Mouse (Mus musculus): ENCODE results near the gene Srbd1. TPM values are rescaled to one million over a fixed set of nuclear protein-coding genes. Genes with fewer than 3 reads are reported as not detected.

Gene Srbd1
- polyA plus RNA-seq, 1 experiment from 2014 or later, result 4.0 TPM

- ATAC-seq, result peak; percentile 60
Observed at GRCm38 (mm10) chr17:86063461-86063860, 81.5 kb downstream of the Srbd1 start.

GRCm38 (mm10) chr17:86060911-86061310 lies 84.1 kb downstream of the Srbd1 start:
- H3K4me2 ChIP-seq (replicated peaks; ENCODE audit: low read depth, low read length), result no peak overlapping the region
- H3K27me3 ChIP-seq (replicated peaks; ENCODE audit: insufficient read depth, low read length), result no peaks in the 10 kb centered on the region
- no peaks in the 10 kb centered on the region for H3K4me1 ChIP-seq (ENCODE audit: insufficient read depth, low read depth, low read length)
- no peaks in the 10 kb centered on the region for H3K36me3 ChIP-seq (ENCODE audit: insufficient read depth, low read length)
- TF ChIP-seq CTCF (IDR thresholded peaks at IDR 0.05), result no peak
- no peak for TF ChIP-seq EP300 (IDR thresholded peaks at IDR 0.05)
- no peaks in the 10 kb centered on the region for H3K9me3 ChIP-seq (ENCODE audit: low read length)
- ATAC-seq, result no peak
- H3K27ac ChIP-seq (ENCODE audit: low read length), result no peak overlapping the region
- no peak overlapping the region for H3K9ac ChIP-seq (replicated peaks; ENCODE audit: low read depth)
- WGBS, result 83% methylated on average over 5 of the region's 5 CpGs
- no peak overlapping the region for H3K4me3 ChIP-seq (ENCODE audit: low read depth, low read length)
- DNase-seq (ENCODE audit: low spot score), result no peak

More at GRCm38 (mm10) chr17:86063461-86063860, 81.5 kb downstream of the Srbd1 start:
- Histone ChIP-seq H3K4me3 (ENCODE audit: low read depth, low read length) (no peak overlapping the region), H3K27me3 (replicated peaks; ENCODE audit: insufficient read depth, low read length) (no peaks in the 10 kb centered on the region), H3K4me2 (replicated peaks; ENCODE audit: low read depth, low read length) (no peak overlapping the region), H3K9me3 (ENCODE audit: low read length) (no peaks in the 10 kb centered on the region), H3K4me1 (ENCODE audit: insufficient read depth, low read depth, low read length) (no peaks in the 10 kb centered on the region), H3K9ac (replicated peaks; ENCODE audit: low read depth) (no peak overlapping the region), H3K36me3 (ENCODE audit: insufficient read depth, low read length) (no peaks in the 10 kb centered on the region), H3K27ac (ENCODE audit: low read length) (no peak overlapping the region)
- peak; percentile 68 for DNase-seq (ENCODE audit: low spot score)
- TF ChIP-seq EP300 (IDR thresholded peaks at IDR 0.05) (no peak), CTCF (IDR thresholded peaks at IDR 0.05) (peak; percentile 96)
- 15% methylated on average over 5 of the region's 5 CpGs for WGBS

- TF ChIP-seq EP300 (IDR thresholded peaks at IDR 0.05) (no peak), CTCF (IDR thresholded peaks at IDR 0.05) (no peak)
- Histone ChIP-seq H3K4me2 (replicated peaks; ENCODE audit: low read depth, low read length) (no peak overlapping the region), H3K27ac (ENCODE audit: low read length) (no peak overlapping the region), H3K9ac (replicated peaks; ENCODE audit: low read depth) (no peak overlapping the region), H3K36me3 (ENCODE audit: insufficient read depth, low read length) (no peaks in the 10 kb centered on the region), H3K27me3 (replicated peaks; ENCODE audit: insufficient read depth, low read length) (no peaks in the 10 kb centered on the region), H3K4me3 (ENCODE audit: low read depth, low read length) (no peak overlapping the region), H3K4me1 (ENCODE audit: insufficient read depth, low read depth, low read length) (peaks cover 2% of the 10 kb centered on the region; the same call in 1 of the 2 replicates), H3K9me3 (ENCODE audit: low read length) (no peaks in the 10 kb centered on the region)
- no peak for DNase-seq (ENCODE audit: low spot score)
- ATAC-seq, result no peak
- WGBS, result 77% methylated on average over 13 of the region's 13 CpGs
Observed at GRCm38 (mm10) chr17:86040221-86040984, 104.6 kb downstream of the Srbd1 start.

DNA sequence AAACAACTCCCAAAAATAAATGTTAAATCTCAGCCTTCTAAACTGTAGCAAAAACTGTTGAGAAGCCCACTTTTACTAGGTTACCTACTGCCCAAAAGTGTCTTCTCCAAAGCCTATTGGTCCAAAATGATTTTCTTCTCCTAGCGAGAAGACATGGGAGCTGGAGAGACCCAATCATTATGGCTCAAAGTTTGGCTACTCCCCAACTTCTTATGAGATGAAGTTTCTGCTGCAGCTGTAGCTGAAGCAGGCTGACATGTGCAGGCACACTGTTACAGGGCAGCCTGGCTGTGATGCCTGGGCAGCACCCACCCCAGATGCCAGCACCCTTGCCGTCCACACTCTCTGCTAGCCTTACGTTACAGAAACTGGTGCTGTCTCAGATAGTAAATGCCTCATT lies 105.2 kb downstream of the Srbd1 start:
- WGBS, result 86% methylated on average over 3 of the region's 3 CpGs
- no peak overlapping the region for H3K9ac ChIP-seq (replicated peaks; ENCODE audit: low read depth)
- no peak overlapping the region for H3K4me3 ChIP-seq (ENCODE audit: low read depth, low read length)

GRCm38 (mm10) chr17:86038211-86038648 lies 106.7 kb downstream of the Srbd1 start:
- Histone ChIP-seq H3K4me1 (ENCODE audit: insufficient read depth, low read depth, low read length) (peaks cover 2% of the 10 kb centered on the region; the same call in 1 of the 2 replicates), H3K4me3 (ENCODE audit: low read depth, low read length) (no peak overlapping the region), H3K4me2 (replicated peaks; ENCODE audit: low read depth, low read length) (peak overlapping the region; percentile 1; the same call in 1 of the 2 replicates), H3K36me3 (ENCODE audit: insufficient read depth, low read length) (no peaks in the 10 kb centered on the region), H3K9me3 (ENCODE audit: low read length) (no peaks in the 10 kb centered on the region), H3K9ac (replicated peaks; ENCODE audit: low read depth) (no peak overlapping the region), H3K27ac (ENCODE audit: low read length) (peak overlapping the region; percentile 51), H3K27me3 (replicated peaks; ENCODE audit: insufficient read depth, low read length) (no peaks in the 10 kb centered on the region)
- TF ChIP-seq EP300 (IDR thresholded peaks at IDR 0.05) (no peak), CTCF (IDR thresholded peaks at IDR 0.05) (no peak)
- peak; percentile 75 for ATAC-seq
- 15% methylated on average over 13 of the region's 13 CpGs for WGBS
- DNase-seq (ENCODE audit: low spot score), result peak; percentile 66

More for the DNA sequence above, 105.2 kb downstream of the Srbd1 start:
- Histone ChIP-seq H3K4me2 (replicated peaks; ENCODE audit: low read depth, low read length) (no peak overlapping the region), H3K27ac (ENCODE audit: low read length) (no peak overlapping the region), H3K36me3 (ENCODE audit: insufficient read depth, low read length) (no peaks in the 10 kb centered on the region), H3K9me3 (ENCODE audit: low read length) (no peaks in the 10 kb centered on the region), H3K27me3 (replicated peaks; ENCODE audit: insufficient read depth, low read length) (no peaks in the 10 kb centered on the region), H3K4me1 (ENCODE audit: insufficient read depth, low read depth, low read length) (peaks cover 2% of the 10 kb centered on the region; the same call in 1 of the 2 replicates)
- DNase-seq (ENCODE audit: low spot score) (no peak), ATAC-seq (no peak)
- TF ChIP-seq CTCF (IDR thresholded peaks at IDR 0.05) (no peak), EP300 (IDR thresholded peaks at IDR 0.05) (no peak)

DNA sequence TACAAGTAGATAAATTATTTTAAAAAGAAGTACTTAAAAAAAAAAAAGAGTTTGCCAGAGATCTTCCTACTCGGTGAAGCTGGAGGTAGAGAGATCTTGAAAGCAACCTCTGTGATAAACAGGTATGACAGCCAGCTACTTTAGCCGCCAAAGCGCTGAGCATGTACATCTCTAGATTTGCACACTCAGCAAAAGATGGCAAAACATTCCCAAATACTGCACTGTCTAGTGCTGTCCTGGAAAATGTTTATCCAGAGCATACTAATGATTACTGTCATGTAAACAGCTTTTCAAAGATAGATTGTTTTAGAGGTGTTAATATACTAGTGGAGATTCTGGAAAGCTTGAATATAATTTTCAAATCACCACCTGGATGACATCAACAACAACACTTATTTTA lies 109.4 kb downstream of the Srbd1 start:
- H3K27me3 ChIP-seq (replicated peaks; ENCODE audit: insufficient read depth, low read length), result no peaks in the 10 kb centered on the region
- WGBS, result 84% methylated on average over 3 of the region's 3 CpGs
- ATAC-seq, result no peak

More for the DNA sequence above, 109.4 kb downstream of the Srbd1 start:
- Histone ChIP-seq H3K9ac (replicated peaks; ENCODE audit: low read depth) (no peak overlapping the region), H3K4me2 (replicated peaks; ENCODE audit: low read depth, low read length) (no peak overlapping the region), H3K27ac (ENCODE audit: low read length) (no peak overlapping the region), H3K4me3 (ENCODE audit: low read depth, low read length) (no peak overlapping the region), H3K9me3 (ENCODE audit: low read length) (no peaks in the 10 kb centered on the region), H3K4me1 (ENCODE audit: insufficient read depth, low read depth, low read length) (peaks cover 2% of the 10 kb centered on the region; the same call in 1 of the 2 replicates), H3K36me3 (ENCODE audit: insufficient read depth, low read length) (no peaks in the 10 kb centered on the region)
- no peak for TF ChIP-seq CTCF (IDR thresholded peaks at IDR 0.05)
- no peak for TF ChIP-seq EP300 (IDR thresholded peaks at IDR 0.05)
- DNase-seq (ENCODE audit: low spot score), result no peak
